In the genomic region with DNA sequence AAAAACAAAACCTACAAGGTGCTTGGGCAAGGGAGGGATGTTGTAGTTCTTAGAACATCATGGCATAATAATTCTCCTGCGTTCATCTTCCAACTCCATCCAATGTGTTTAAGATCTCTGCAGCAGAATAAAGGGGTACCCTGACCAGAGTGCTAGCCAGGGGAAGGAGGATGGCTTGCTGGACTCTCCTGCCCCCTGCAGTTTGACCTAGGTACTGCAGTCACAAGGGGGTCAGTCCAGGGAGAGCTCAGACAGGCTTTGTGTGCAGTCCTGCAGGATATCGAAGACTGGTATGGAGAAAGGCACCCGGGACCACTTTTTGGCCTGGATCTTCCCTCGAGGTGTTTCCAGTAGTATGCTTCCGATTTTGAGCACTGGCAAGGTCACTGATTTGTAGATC, we compare ENCODE assay signal across 9 mouse cellular contexts. TPM values are rescaled to one million over a fixed set of nuclear protein-coding genes. Genes with fewer than 3 reads are reported as not detected.
DNase-seq lines count a peak whose midpoint lies in the region; ATAC-seq and TF ChIP-seq lines count a peak whose summit lies in the region.
"Had no signal": no experiment of that assay in that cellular context is flagged by ENCODE, and none has a peak within 500 bp of the region (broad histone marks: within the 10 kb centered on the region; RNA-seq: fewer than 3 reads in every experiment).

No protein-coding gene starts in this region.

- peak; percentile 85 for TF ChIP-seq CTCF in brain, embryonic 14.5 days (IDR thresholded peaks at IDR 0.05; ENCODE audit: borderline replicate concordance, extremely low read depth, insufficient read depth, insufficient read length)

- TF ChIP-seq POLR2A in brain, embryonic 14.5 days (IDR thresholded peaks at IDR 0.05; ENCODE audit: borderline replicate concordance, extremely low read depth, insufficient read depth, insufficient read length, poor library complexity, severe bottlenecking): no peak

- peak; percentile 69 to 78 for DNase-seq in cerebellum, adult 18-20 months
- DNase-seq in B cell, adult 2 months: peak; percentile 89
- peak; percentile 70 for DNase-seq in brain, embryonic 14.5 days (ENCODE audit: low read depth)
- DNase-seq in gastrocnemius, adult 8-10 months (ENCODE audit: low spot score in 2 of 2): peak; percentile 49 to 63
- DNase-seq in kidney, postnatal 4 days: peak; percentile 88 to 89
- DNase-seq in mesoderm, embryonic 11.5 days (ENCODE audit: low read depth, low spot score): peak; percentile 80
- peak; percentile 83 for DNase-seq in splenic B cell, adult 2 months (ENCODE audit: low read depth, low spot score)

- ATAC-seq in cerebellum, adult (ENCODE audit: insufficient number of reproducible peaks, low FRiP score, low TSS enrichment): no peak

- H3K27me3 ChIP-seq in splenic B cell, adult 2 months (ENCODE audit: control insufficient read depth, insufficient read depth, low read length, poor library complexity, severe bottlenecking): no peaks in the 10 kb centered on the region

- peaks cover 1% of the 10 kb centered on the region for H3K36me3 ChIP-seq in splenic B cell, adult 2 months (ENCODE audit: control insufficient read depth, insufficient read depth, low read length, poor library complexity, severe bottlenecking)

RNA-seq across cellular contexts. Expression of a gene that starts 2.7 kb away (rescaled TPM):
- polyA plus RNA-seq in brain, embryonic 14.5 days (2012; rRNA removed): 0.40 and 0.63 TPM in 2 replicates
- under 1 TPM in 2 of 4 experiments, not detected in 2; 0.11 to 0.58 TPM for total RNA-seq in gastrocnemius, adult 8-10 months (2022)

RNA-seq across cellular contexts. Expression of a gene that starts 9.1 kb away (rescaled TPM):
- 2.4 and 2.6 TPM in 2 replicates for polyA plus RNA-seq in brain, embryonic 14.5 days (2012; rRNA removed)
- total RNA-seq in gastrocnemius, adult 8-10 months (2022): under 1 TPM; 0.27 to 0.70 (median 0.28) TPM

RNA-seq across cellular contexts. Expression of a gene that starts 17.3 kb away (rescaled TPM):
- polyA plus RNA-seq in brain, embryonic 14.5 days (2012; rRNA removed): 60.4 and 61.8 TPM in 2 replicates
- 10 to 100 TPM in 2 of 4 experiments, 1 to 10 TPM in 2; 9.0 to 11.1 (median 10.1) TPM for total RNA-seq in gastrocnemius, adult 8-10 months (2022)

RNA-seq across cellular contexts. Expression of a gene that starts 18.7 kb away (rescaled TPM):
- polyA plus RNA-seq in brain, embryonic 14.5 days (2012; rRNA removed): not detected in 2 replicates
- total RNA-seq in gastrocnemius, adult 8-10 months (2022): not detected
- total RNA-seq: left cerebral cortex, adult 8-10 months had no signal

RNA-seq across cellular contexts. Expression of a gene that starts 43.1 kb away (rescaled TPM):
- polyA plus RNA-seq in brain, embryonic 14.5 days (2012; rRNA removed): 236 and 270 TPM in 2 replicates
- total RNA-seq in gastrocnemius, adult 8-10 months (2022): 10 to 100 TPM; 41.4 to 50.9 (median 42.2) TPM
